In genomic region chrX:50549713-50550112, GRCm38 (mm10) we compare ENCODE assay signal across 8 mouse cellular contexts.
DNase-seq lines count a peak whose midpoint lies in the region; ATAC-seq and TF ChIP-seq lines count a peak whose summit lies in the region.

No protein-coding gene starts in this region.

- H3K36me3 ChIP-seq in forebrain, embryonic 12.5 days (replicated peaks), result no peaks in the 10 kb centered on the region
- H3K36me3 ChIP-seq in hindbrain, postnatal 0 days (ENCODE audit: insufficient read depth, low read length), result no peaks in the 10 kb centered on the region
- H3K36me3 ChIP-seq in liver, embryonic 16.5 days (ENCODE audit: control insufficient read depth, insufficient read depth), result no peaks in the 10 kb centered on the region

- no peaks in the 10 kb centered on the region for H3K4me1 ChIP-seq in forebrain, embryonic 12.5 days
- H3K4me1 ChIP-seq in hindbrain, postnatal 0 days (ENCODE audit: insufficient read depth, low read length), result no peaks in the 10 kb centered on the region
- H3K4me1 ChIP-seq in liver, embryonic 16.5 days (ENCODE audit: control insufficient read depth, low read depth, low read length), result no peaks in the 10 kb centered on the region

- no peaks in the 10 kb centered on the region for H3K27me3 ChIP-seq in forebrain, embryonic 12.5 days
- H3K27me3 ChIP-seq in hindbrain, postnatal 0 days (ENCODE audit: insufficient read depth, low read length), result no peaks in the 10 kb centered on the region
- no peaks in the 10 kb centered on the region for H3K27me3 ChIP-seq in liver, embryonic 16.5 days (ENCODE audit: control insufficient read depth, insufficient read depth, low read depth, low read length)

- H3K27ac ChIP-seq in forebrain, embryonic 12.5 days, result no peak overlapping the region
- no peak overlapping the region for H3K27ac ChIP-seq in hindbrain, postnatal 0 days
- no peak overlapping the region for H3K27ac ChIP-seq in liver, embryonic 16.5 days (ENCODE audit: low read length)

- H3K4me2 ChIP-seq in forebrain, embryonic 12.5 days, result peak overlapping the region; percentile 31
- peak overlapping the region; percentile 49 for H3K4me2 ChIP-seq in hindbrain, postnatal 0 days (ENCODE audit: low read depth, low read length)
- peak overlapping the region; percentile 60 for H3K4me2 ChIP-seq in liver, embryonic 16.5 days (ENCODE audit: low read depth, low read length)

- WGBS in forebrain, embryonic 12.5 days, result 54% methylated on average over 3 of the region's 3 CpGs
- 50% methylated on average over 3 of the region's 3 CpGs for whole genome bisulfite sequencing in hindbrain, postnatal 0 days
- WGBS in liver, embryonic 16.5 days (ENCODE audit: insufficient replicate concordance), result 31% methylated on average over 3 of the region's 3 CpGs

- TF ChIP-seq CTCF in hindbrain, postnatal 0 days (IDR thresholded peaks at IDR 0.05; ENCODE audit: low read depth), result peak; percentile 44

- no peak for ATAC-seq in forebrain, embryonic 12.5 days (ENCODE audit: low FRiP score)
- 0 out of 2 replicates have a peak, but pooled peaks have one; percentile 32 for ATAC-seq in hindbrain, postnatal 0 days
- no peak for ATAC-seq in liver, embryonic 16.5 days (ENCODE audit: low read depth)

- peak; percentile 77 for DNase-seq in kidney, adult 18-20 months
- no peak for DNase-seq in kidney, postnatal 14 days
- DNase-seq in MN1 (ENCODE audit: low spot score), result peak; percentile 82
- peak; percentile 79 for DNase-seq in hindbrain, postnatal 0 days (ENCODE audit: low spot score)
- peak; percentile 82 for DNase-seq in retina, postnatal 1 day
- no peak for DNase-seq in T-cell, adult 2 months (ENCODE audit: low spot score)

- no peaks in the 10 kb centered on the region for H3K9me3 ChIP-seq in forebrain, embryonic 12.5 days
- no peaks in the 10 kb centered on the region for H3K9me3 ChIP-seq in hindbrain, postnatal 0 days (ENCODE audit: low read length)
- H3K9me3 ChIP-seq in liver, embryonic 16.5 days (replicated peaks; ENCODE audit: control insufficient read depth, low read length), result no peaks in the 10 kb centered on the region

- peak overlapping the region; percentile 31 for H3K4me3 ChIP-seq in forebrain, embryonic 12.5 days (replicated peaks)
- H3K4me3 ChIP-seq in hindbrain, postnatal 0 days (ENCODE audit: low read length), result peak overlapping the region; percentile 33
- H3K4me3 ChIP-seq in liver, embryonic 16.5 days (ENCODE audit: low read depth, low read length), result peak overlapping the region; percentile 53

- no peak overlapping the region for H3K9ac ChIP-seq in forebrain, embryonic 12.5 days
- no peak overlapping the region for H3K9ac ChIP-seq in hindbrain, postnatal 0 days (replicated peaks; ENCODE audit: low read length)
- no peak overlapping the region for H3K9ac ChIP-seq in liver, embryonic 16.5 days (ENCODE audit: low read depth, low read length)

Comparison
In these comparisons a context has a peak if more than half of its experiments do, and no peak if none do; other contexts are left out.
1. DNase-seq: peak in kidney, adult 18-20 months (single experiment), MN1 (single experiment), hindbrain, postnatal 0 days (single experiment) and retina, postnatal 1 day (single experiment); none in kidney, postnatal 14 days (single experiment) and T-cell, adult 2 months (single experiment).
2. Peak in every context shown above with its lines, with median percentiles within 50 percentile points of each other: H3K4me2 ChIP-seq and H3K4me3 ChIP-seq.